Mouse (Mus musculus) left cerebral cortex, postnatal 14 days (tissue): ENCODE results near the gene Hpcal1. TPM values are rescaled to one million over a fixed set of nuclear protein-coding genes. Genes with fewer than 3 reads are reported as not detected.
"Not testable (repeated sequence)": the region's sequence is repeated elsewhere in the genome, so short reads cannot be mapped to it uniquely, and the experiment has no call there.

Experiments used
- DNase-seq, 2 experiments: peaks; one replicate each; pipeline ENCODE4 v3.0.0; 2021 to 2022; ENCODE audit warnings: low spot score in 2 of 2, mixed read lengths in 1 of 2
- intact Hi-C: fragments of 180-260 bp; cut with DNase I; formaldehyde crosslinking; loops from one replicate; pipeline ENCODE4 v1.15.1; 2025
- total RNA-seq, 2 experiments: library from RNA; stranded (reverse); gene quantifications; 2 replicates each; pipeline ENCODE4 v1.2.3; 2021

Gene Hpcal1
- total RNA-seq, 2 experiments from 2014 or later = 53.6 to 82.5 TPM

- intact Hi-C loops = no loop called here
- DNase-seq = no peak
These were observed 71.8 kb downstream of the Hpcal1 start for GRCm38 (mm10) chr12:17762286-17762933.

GRCm38 (mm10) chr12:17763054-17763453 lies 72.4 kb downstream of the Hpcal1 start:
- DNase-seq = no peak
- intact Hi-C loops = no loop called here

GRCm38 (mm10) chr12:17764005-17764404 lies 73.3 kb downstream of the Hpcal1 start:
- DNase-seq = no peak
- intact Hi-C loops = no loop called here

GRCm38 (mm10) chr12:17767567-17767966 lies 76.9 kb downstream of the Hpcal1 start:
- intact Hi-C loops = loop anchor here (5.0 kb wide), 1 partner anchor 140 kb away; no protein-coding TSS in a partner anchor
- not testable (repeated sequence) for DNase-seq

- no peak for DNase-seq
- intact Hi-C loops = loop anchor here (5.0 kb wide), 1 partner anchor 138 kb away; no protein-coding TSS in a partner anchor
These were observed 79.0 kb downstream of the Hpcal1 start for GRCm38 (mm10) chr12:17769476-17770172.

GRCm38 (mm10) chr12:17770538-17770937 lies 79.9 kb downstream of the Hpcal1 start:
- intact Hi-C loops = no loop called here
- DNase-seq = no peak

GRCm38 (mm10) chr12:17773721-17774120 lies 83.1 kb downstream of the Hpcal1 start:
- intact Hi-C loops = not testable (repeated sequence)
- peak in 1 of 2 experiments; percentile 10 for DNase-seq

GRCm38 (mm10) chr12:17774842-17775241 lies 84.2 kb downstream of the Hpcal1 start:
- intact Hi-C loops, DNase-seq: not testable (repeated sequence)

GRCm38 (mm10) chr12:17778320-17778719 lies 87.7 kb downstream of the Hpcal1 start:
- DNase-seq = peak in 1 of 2 experiments; percentile 24
- intact Hi-C loops = no loop called here

GRCm38 (mm10) chr12:17779093-17779492 lies 88.4 kb downstream of the Hpcal1 start:
- no peak for DNase-seq
- intact Hi-C loops = no loop called here

GRCm38 (mm10) chr12:17789486-17789885 lies 98.8 kb downstream of the Hpcal1 start:
- DNase-seq = no peak
- intact Hi-C loops = no loop called here

GRCm38 (mm10) chr12:17791111-17791510 lies 100.5 kb downstream of the Hpcal1 start:
- DNase-seq = no peak
- intact Hi-C loops = no loop called here

- DNase-seq = no peak
- intact Hi-C loops = no loop called here
These were observed 102.1 kb downstream of the Hpcal1 start for GRCm38 (mm10) chr12:17792756-17793155.

- DNase-seq = peak; percentile 29 to 68
- intact Hi-C loops = loop anchor here (5.0 kb wide), 2 partner anchors 238 to 428 kb away; no protein-coding TSS in a partner anchor
These were observed 105.1 kb downstream of the Hpcal1 start for GRCm38 (mm10) chr12:17795660-17796278.

- not testable (repeated sequence) for DNase-seq
- intact Hi-C loops = loop anchor here (5.0 kb wide), 2 partner anchors 241 to 431 kb away; no protein-coding TSS in a partner anchor
These were observed 107.6 kb downstream of the Hpcal1 start for GRCm38 (mm10) chr12:17798261-17798660.

GRCm38 (mm10) chr12:17808542-17808941 lies 117.9 kb downstream of the Hpcal1 start:
- intact Hi-C loops = loop anchor here (1.0 to 10.0 kb wide), 2 partner anchors 164 to 254 kb away; no protein-coding TSS in a partner anchor
- peak; percentile 90 for DNase-seq

- DNase-seq, intact Hi-C loops: not testable (repeated sequence)
These were observed 144.6 kb downstream of the Hpcal1 start for GRCm38 (mm10) chr12:17835279-17835678.
